Mouse (Mus musculus): ENCODE data around the gene Olfr270. TPM values are rescaled to one million over a fixed set of nuclear protein-coding genes. Genes with fewer than 3 reads are reported as not detected.
A peak's percentile ranks its signal among the peaks of the same experiment; 100 is the strongest.

Olfr270 gene
- polyA plus RNA-seq, 1 experiment from 2014 or later, result not detected

DNA sequence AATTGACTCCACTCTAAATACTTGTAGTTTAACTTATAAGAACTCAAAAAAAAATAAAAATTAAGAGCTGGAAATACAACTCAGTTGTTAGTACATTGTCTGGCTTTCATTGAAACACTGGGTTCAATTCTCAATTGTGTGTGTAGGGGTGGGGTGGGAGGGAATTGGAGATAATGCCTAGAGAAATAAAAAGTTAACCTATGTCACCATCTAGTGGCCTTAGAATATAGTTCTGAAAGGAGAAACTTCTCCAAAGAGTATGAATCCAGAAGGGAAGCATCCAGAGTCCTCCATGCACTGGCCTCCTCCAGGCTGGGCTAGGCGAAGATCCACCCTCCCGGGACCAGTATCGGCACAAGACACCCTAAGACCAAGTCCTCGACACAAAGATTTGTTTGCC lies 44.8 kb downstream of the Olfr270 start:
- 76% methylated on average over 4 of the region's 4 CpGs for WGBS
- H3K4me1 ChIP-seq, result peaks cover 6% of the 10 kb centered on the region
- no peak overlapping the region for H3K4me3 ChIP-seq
- no peak for DNase-seq (ENCODE audit: low spot score)
- peaks cover 3% of the 10 kb centered on the region; the same call in 1 of the 2 replicates for H3K36me3 ChIP-seq (replicated peaks)
- H3K27me3 ChIP-seq (replicated peaks; ENCODE audit: low read depth, poor library complexity, severe bottlenecking), result no peaks in the 10 kb centered on the region
- H3K27ac ChIP-seq (replicated peaks), result no peak overlapping the region
- H3K9me3 ChIP-seq, result no peaks in the 10 kb centered on the region

DNA sequence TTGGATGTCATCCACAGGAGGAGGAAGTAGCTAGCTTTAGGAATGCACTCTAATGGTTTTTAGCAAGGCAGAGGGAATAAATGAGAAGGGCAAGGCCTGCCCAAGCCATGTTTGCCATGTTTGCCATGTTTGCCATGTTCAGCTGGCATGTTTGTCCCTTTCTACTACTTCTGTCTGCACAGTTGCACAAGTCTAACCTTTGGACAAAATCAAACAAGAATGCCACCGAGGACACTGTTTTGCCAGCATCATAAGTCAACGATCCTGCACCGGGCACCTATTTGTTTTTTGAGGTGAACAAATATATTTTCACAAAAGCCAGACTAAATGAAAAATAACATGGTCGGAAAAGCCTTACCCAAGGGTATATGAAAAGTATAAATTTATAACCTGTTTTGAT lies 45.5 kb downstream of the Olfr270 start:
- WGBS, result 94% methylated on average over 4 of the region's 4 CpGs
- no peaks in the 10 kb centered on the region for H3K9me3 ChIP-seq
- no peak overlapping the region for H3K27ac ChIP-seq (replicated peaks)
- peaks cover 10% of the 10 kb centered on the region for H3K36me3 ChIP-seq (replicated peaks)
- no peak overlapping the region for H3K4me3 ChIP-seq
- H3K27me3 ChIP-seq (replicated peaks; ENCODE audit: low read depth, poor library complexity, severe bottlenecking), result no peaks in the 10 kb centered on the region
- DNase-seq (ENCODE audit: low spot score), result no peak
- peaks cover 6% of the 10 kb centered on the region for H3K4me1 ChIP-seq

DNA sequence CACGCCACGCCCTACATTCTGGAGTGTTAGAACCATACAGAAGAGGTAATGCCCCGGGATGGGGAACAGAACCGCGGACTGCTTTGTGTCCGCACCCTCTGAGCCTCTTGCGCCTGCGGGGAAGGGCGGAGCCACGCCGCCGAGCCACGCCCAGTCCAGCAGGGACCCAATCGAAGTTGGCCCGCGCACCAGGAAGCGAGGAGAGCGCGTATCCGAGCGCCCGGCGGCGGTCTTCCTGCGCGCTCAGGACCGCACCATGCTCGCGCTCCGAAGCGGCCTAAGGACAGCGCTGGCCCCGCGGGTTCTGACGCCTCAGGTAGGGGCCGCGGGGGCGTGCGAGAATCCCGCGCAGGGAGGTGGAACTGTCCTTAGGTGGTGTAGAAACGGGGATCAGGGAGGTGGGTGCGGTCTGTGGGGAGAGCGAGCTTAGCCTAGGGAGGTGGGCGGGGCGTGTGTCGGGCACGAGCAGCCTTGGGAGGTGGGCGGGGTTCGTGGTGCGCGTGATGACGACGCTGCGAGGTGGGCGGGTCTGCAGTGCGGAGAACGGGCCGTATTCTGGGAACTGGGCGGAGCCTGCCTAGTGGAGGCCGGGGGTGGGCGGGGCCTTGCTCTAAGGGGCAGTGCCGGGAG lies 47.5 kb downstream of the Olfr270 start, which contains the start of gene Nipsnap3b:
TSS of gene Nipsnap3b (plus strand) at position 149 of the 630 bp plus-strand sequence.
- Histone ChIP-seq H3K4me1 (peaks cover 6% of the 10 kb centered on the region), H3K36me3 (replicated peaks) (peaks cover 30% of the 10 kb centered on the region), H3K27ac (replicated peaks) (peak within 1 kb of the TSS; percentile 93), H3K9me3 (peaks cover 5% of the 10 kb centered on the region; the same call in 1 of the 2 replicates), H3K4me3 (peak within 1 kb of the TSS; percentile 85), H3K27me3 (replicated peaks; ENCODE audit: low read depth, poor library complexity, severe bottlenecking) (no peaks in the 10 kb centered on the region)
- peak; percentile 98 for DNase-seq (ENCODE audit: low spot score)
- under 1% methylated on average over 63 of the region's 63 CpGs for WGBS

DNA sequence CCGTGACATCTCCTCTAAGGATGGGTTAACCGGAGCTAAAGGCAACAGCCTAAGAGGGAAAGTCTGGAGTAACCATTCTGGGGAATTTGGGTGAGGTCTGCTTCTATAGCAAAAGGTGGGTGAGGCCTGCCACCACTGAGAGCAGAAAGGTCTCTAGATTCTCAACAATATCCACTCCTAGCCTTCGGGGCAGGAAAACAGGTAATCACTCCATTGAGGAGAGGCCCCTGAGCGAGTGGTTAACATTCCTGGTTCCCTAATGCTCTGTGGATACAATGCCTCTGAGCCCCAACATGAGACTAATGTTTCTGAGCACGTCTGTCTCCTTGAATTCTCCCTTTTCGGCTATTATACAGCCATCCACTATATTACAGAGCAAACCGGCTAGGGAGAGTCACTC lies 50.1 kb downstream of the Olfr270 start:
- peaks cover 55% of the 10 kb centered on the region for H3K36me3 ChIP-seq (replicated peaks)
- 93% methylated on average over 7 of the region's 7 CpGs for WGBS
- peaks cover 11% of the 10 kb centered on the region for H3K9me3 ChIP-seq
- no peak for DNase-seq (ENCODE audit: low spot score)
- peaks cover 6% of the 10 kb centered on the region for H3K4me1 ChIP-seq
- no peak overlapping the region for H3K4me3 ChIP-seq
- H3K27ac ChIP-seq (replicated peaks), result no peak overlapping the region
- no peaks in the 10 kb centered on the region for H3K27me3 ChIP-seq (replicated peaks; ENCODE audit: low read depth, poor library complexity, severe bottlenecking)

DNA sequence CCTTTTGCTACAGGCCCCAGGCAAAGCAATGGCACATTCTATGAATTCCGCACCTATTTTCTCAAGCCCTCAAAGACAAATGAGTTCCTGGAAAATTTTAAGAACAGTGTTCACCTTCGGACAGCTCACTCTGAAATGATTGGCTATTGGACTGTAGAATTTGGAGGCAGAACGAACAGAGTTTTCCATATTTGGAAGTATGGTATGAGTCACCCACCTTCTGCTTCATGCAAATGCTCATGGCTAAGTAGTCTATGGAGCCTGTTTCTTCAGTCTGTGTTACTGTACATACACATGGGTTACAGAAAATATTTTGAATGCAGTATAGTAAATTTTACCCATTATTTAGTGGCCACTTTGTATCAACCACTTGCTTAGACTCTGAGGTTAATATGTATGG lies 50.7 kb downstream of the Olfr270 start:
- Histone ChIP-seq H3K27me3 (replicated peaks; ENCODE audit: low read depth, poor library complexity, severe bottlenecking) (no peaks in the 10 kb centered on the region), H3K9me3 (peaks cover 11% of the 10 kb centered on the region), H3K36me3 (replicated peaks) (peaks cover 61% of the 10 kb centered on the region), H3K4me1 (peaks cover 6% of the 10 kb centered on the region), H3K4me3 (no peak overlapping the region), H3K27ac (replicated peaks) (no peak overlapping the region)
- 92% methylated on average over 3 of the region's 3 CpGs for WGBS
- DNase-seq (ENCODE audit: low spot score), result no peak

DNA sequence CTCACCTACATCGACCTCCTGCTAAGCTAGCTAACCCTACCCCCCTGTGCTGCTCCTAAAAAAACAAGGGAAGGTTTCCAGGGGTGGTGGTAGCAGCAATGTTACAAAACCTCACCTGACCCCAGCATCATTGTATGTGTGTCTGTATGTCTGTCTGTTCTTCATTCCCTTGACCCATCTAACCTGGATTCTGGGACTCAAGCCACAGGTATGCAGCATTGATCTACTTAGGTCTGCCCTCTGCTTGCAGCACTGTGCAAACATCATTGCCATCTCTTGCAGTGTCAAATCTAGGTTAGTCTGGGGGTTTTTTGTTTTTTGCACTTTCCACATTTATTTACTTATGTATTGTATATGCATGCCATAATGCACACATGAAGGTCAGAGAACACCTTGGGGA lies 54.0 kb downstream of the Olfr270 start:
- H3K27me3 ChIP-seq (replicated peaks; ENCODE audit: low read depth, poor library complexity, severe bottlenecking), result no peaks in the 10 kb centered on the region
- DNase-seq (ENCODE audit: low spot score), result no peak
- no peak overlapping the region for H3K4me3 ChIP-seq
- H3K9me3 ChIP-seq, result peaks cover 11% of the 10 kb centered on the region
- peaks cover 87% of the 10 kb centered on the region for H3K36me3 ChIP-seq (replicated peaks)
- H3K27ac ChIP-seq (replicated peaks), result no peak overlapping the region
- no peaks in the 10 kb centered on the region for H3K4me1 ChIP-seq
- 90% methylated on average over 1 of the region's 1 CpGs for WGBS

Other genes starting within 250 kb of the Olfr270 start
- not detected in 2 replicates for gene Olfr275, start 149.9 kb upstream of the Olfr270 start, polyA plus RNA-seq (2016; fragmentation: Nextera tagmentation; extraction: Ambion mirVana)
- gene Olfr273, start 105.3 kb upstream of the Olfr270 start, polyA plus RNA-seq (2016; fragmentation: Nextera tagmentation; extraction: Ambion mirVana), result not detected in 2 replicates
- not detected in 2 replicates for gene Olfr272, start 45.4 kb upstream of the Olfr270 start, polyA plus RNA-seq (2016; fragmentation: Nextera tagmentation; extraction: Ambion mirVana)
- not detected in 2 replicates for gene Nipsnap3a, start 24.7 kb downstream of the Olfr270 start, polyA plus RNA-seq (2016; fragmentation: Nextera tagmentation; extraction: Ambion mirVana)
- gene Nipsnap3b, start 47.3 kb downstream of the Olfr270 start, polyA plus RNA-seq (2016; fragmentation: Nextera tagmentation; extraction: Ambion mirVana), result 76.4 and 77.5 TPM in 2 replicates
- gene Abca1, start 195.3 kb downstream of the Olfr270 start, polyA plus RNA-seq (2016; fragmentation: Nextera tagmentation; extraction: Ambion mirVana), result 2.9 and 3.6 TPM in 2 replicates

Measured in embryonic facial prominence, embryonic 10.5 days (tissue).